Mouse (Mus musculus) liver, embryonic 14.5 days (tissue): ENCODE measurements around the gene Lmbr1l.

Experiments used
- CTCF ChIP-seq: IDR thresholded peaks from 2 replicates; pipeline ENCODE4 v1.5.1; 2016; ENCODE audit warnings: antibody characterized with exemption, low read depth, control low read depth
- EP300 ChIP-seq: IDR thresholded peaks from 2 replicates; pipeline ENCODE4 v1.6.1; 2016; ENCODE audit warnings: antibody characterized with exemption, low read depth

DNA sequence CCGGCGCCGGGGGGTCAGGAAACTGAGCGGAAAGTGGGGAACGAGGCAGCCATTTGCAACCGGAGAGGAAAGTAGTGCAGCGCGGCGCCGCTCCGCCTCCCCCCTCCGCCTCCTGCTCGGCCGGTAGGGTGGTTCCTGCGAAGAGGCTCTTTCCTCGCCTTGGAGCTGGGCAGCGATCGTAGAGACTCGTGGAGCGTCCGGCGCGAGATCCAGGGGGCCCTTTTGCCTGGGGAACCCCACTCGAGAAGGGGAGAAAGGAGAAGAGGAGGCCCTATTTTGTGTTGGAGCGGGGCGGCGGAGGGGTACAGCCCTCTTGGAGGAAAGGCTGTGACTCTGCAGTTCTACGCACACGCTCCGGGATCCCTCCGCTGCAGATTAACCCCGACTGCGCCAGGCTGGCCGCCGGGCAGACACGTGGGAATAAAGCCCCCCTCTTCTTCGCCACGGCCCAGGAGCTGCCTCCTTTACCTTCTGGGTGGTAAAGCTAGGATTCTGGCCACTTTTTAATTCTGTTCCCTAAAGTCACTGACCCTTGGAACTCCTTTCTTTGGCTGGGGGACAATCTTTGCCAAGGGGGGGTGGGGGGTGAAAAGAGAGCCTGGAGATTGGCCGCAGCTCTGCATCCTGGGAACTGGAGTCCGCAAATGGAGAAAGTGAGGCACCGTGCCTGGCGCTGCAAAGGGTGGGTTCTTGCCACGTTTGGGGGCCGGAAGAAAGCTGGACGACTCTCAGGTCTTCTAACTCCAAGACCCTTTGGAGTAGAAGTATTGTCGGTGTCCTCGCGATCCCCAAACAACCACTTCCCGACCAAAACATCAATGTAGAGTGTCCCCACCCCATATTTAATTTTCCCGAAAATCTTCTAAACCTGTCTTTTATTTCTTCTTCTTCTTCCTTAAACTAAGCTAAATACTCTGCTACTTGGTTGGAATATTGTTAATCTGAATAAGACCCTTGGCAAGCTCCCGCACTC lies 45.8 kb downstream of the Lmbr1l start:
- TF ChIP-seq EP300 (no peak; the same call in none of the 2 replicates), CTCF (peak; percentile 45)
